27 mouse cellular contexts compared by ENCODE assay signal in the genomic region with DNA sequence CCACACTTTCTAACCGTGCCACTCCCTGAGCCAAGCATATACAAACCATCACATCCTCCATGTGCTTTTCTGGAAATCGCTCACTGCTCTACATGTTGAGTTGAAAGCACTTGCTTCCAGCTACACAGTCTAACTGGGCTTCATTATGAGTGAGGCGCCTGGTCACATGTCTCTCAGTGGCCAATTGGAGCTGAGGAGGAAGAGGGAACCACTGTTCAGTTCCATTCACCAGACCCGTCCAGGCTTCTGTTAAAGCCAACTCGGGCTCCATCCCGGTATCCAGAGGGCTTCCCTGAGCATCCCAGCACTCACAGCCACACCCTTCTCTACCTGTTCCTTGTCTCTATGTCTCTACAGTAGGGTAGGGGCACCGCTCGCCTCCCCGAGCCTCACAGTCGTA.
DNase-seq lines count a peak whose midpoint lies in the region; ATAC-seq lines count a peak whose summit lies in the region.
"Had no signal": no experiment of that assay in that cellular context is flagged by ENCODE, and none has a peak within 500 bp of the region (broad histone marks: within the 10 kb centered on the region; RNA-seq: fewer than 3 reads in every experiment).

No protein-coding gene starts in this region.

- peak; percentile 16 for DNase-seq in lung, postnatal 36 days
- DNase-seq in lung, postnatal 25 days (ENCODE audit: low spot score), result no peak
- DNase-seq in MEL-GATA-1-ER (ENCODE audit: extremely low read depth, low read depth), result peak; percentile 67
- DNase-seq in ovary, adult 18-20 months (ENCODE audit: low spot score), result no peak
- DNase-seq in urinary bladder, postnatal 36 days (ENCODE audit: low spot score in 2 of 2), result no peak
- no peak for DNase-seq in thymus, postnatal 14 days
- DNase-seq: adrenal gland, adult 8-10 months; cerebellum, adult 11 months; cerebellum, adult 9-11 months; embryo, embryonic 11 days; gastrocnemius, adult 2 months; gastrocnemius, postnatal 36 days; heart, postnatal 4 days; kidney, adult 18-20 months; right cerebral cortex, postnatal 4 days had no signal

- H3K27me3 ChIP-seq in liver, embryonic 16.5 days (ENCODE audit: control insufficient read depth, insufficient read depth, low read depth, low read length), result no peaks in the 10 kb centered on the region
- H3K27me3 ChIP-seq: embryonic facial prominence, embryonic 12.5 days; hindbrain, embryonic 15.5 days; midbrain, embryonic 15.5 days; neural tube, embryonic 15.5 days; stomach, embryonic 15.5 days had no signal

- H3K36me3 ChIP-seq in liver, embryonic 16.5 days (ENCODE audit: control insufficient read depth, insufficient read depth), result no peaks in the 10 kb centered on the region

- H3K4me2 ChIP-seq in liver, embryonic 16.5 days (ENCODE audit: low read depth, low read length), result no peak overlapping the region
- H3K4me2 ChIP-seq: embryonic facial prominence, embryonic 12.5 days; heart, embryonic 12.5 days; hindbrain, embryonic 15.5 days; midbrain, embryonic 15.5 days; neural tube, embryonic 15.5 days; stomach, embryonic 15.5 days had no signal

- no peak overlapping the region for H3K27ac ChIP-seq in liver, embryonic 16.5 days (ENCODE audit: low read length)
- H3K27ac ChIP-seq: embryonic facial prominence, embryonic 12.5 days; gastrocnemius, adult 2 months; heart, adult 2 months; hindbrain, embryonic 15.5 days; layer of hippocampus, adult 2 months; left cerebral cortex, adult 2 months; midbrain, embryonic 15.5 days; neural tube, embryonic 15.5 days; stomach, embryonic 15.5 days had no signal

- no peaks in the 10 kb centered on the region for H3K9me3 ChIP-seq in liver, embryonic 16.5 days (replicated peaks; ENCODE audit: control insufficient read depth, low read length)
- H3K9me3 ChIP-seq: embryonic facial prominence, embryonic 12.5 days; heart, embryonic 12.5 days; hindbrain, embryonic 15.5 days; midbrain, embryonic 15.5 days; neural tube, embryonic 15.5 days; stomach, embryonic 15.5 days had no signal

- ATAC-seq in liver, embryonic 16.5 days (ENCODE audit: low read depth), result 0 out of 2 replicates have a peak, but pooled peaks have one; percentile 12
- peak; percentile 28; the same call in 1 of the 2 replicates for ATAC-seq in megakaryocyte-erythroid progenitor cell, adult 5-6 weeks (replicated peaks; ENCODE audit: low FRiP score, low TSS enrichment, poor library complexity, severe bottlenecking)
- ATAC-seq: forebrain, embryonic 14.5 days; midbrain, embryonic 15.5 days had no signal

- WGBS in liver, embryonic 16.5 days (ENCODE audit: insufficient replicate concordance), result 54% methylated on average over 10 of the region's 10 CpGs

- no peaks in the 10 kb centered on the region; the same call in 1 of the 2 replicates for H3K4me1 ChIP-seq in liver, embryonic 16.5 days (ENCODE audit: control insufficient read depth, low read depth, low read length)
- H3K4me1 ChIP-seq: embryonic facial prominence, embryonic 12.5 days had no signal

- H3K9ac ChIP-seq in liver, embryonic 16.5 days (ENCODE audit: low read depth, low read length), result no peak overlapping the region
- H3K9ac ChIP-seq: embryonic facial prominence, embryonic 12.5 days; heart, embryonic 12.5 days; hindbrain, embryonic 15.5 days; midbrain, embryonic 15.5 days; neural tube, embryonic 15.5 days; stomach, embryonic 15.5 days had no signal

- no peak overlapping the region for H3K4me3 ChIP-seq in liver, embryonic 16.5 days (ENCODE audit: low read depth, low read length)
- H3K4me3 ChIP-seq: embryonic facial prominence, embryonic 12.5 days; gastrocnemius, adult 2 months; heart, adult 2 months; heart, embryonic 12.5 days; hindbrain, embryonic 15.5 days; layer of hippocampus, adult 2 months; left cerebral cortex, adult 2 months; midbrain, embryonic 15.5 days; neural tube, embryonic 15.5 days; stomach, embryonic 15.5 days had no signal

Comparison
In these comparisons a context has a peak if more than half of its experiments do, and no peak if none do; other contexts are left out.
1. DNase-seq: peak in lung, postnatal 36 days (single experiment) and MEL-GATA-1-ER (single experiment); none in lung, postnatal 25 days (single experiment), ovary, adult 18-20 months (single experiment), urinary bladder, postnatal 36 days (0 of 2) and thymus, postnatal 14 days (single experiment).